Mouse (Mus musculus) stomach, embryonic 16.5 days (tissue): Measurements from ENCODE around the gene Psip1. TPM values are rescaled to one million over a fixed set of nuclear protein-coding genes. Genes with fewer than 3 reads are reported as not detected.

ENCODE experiments used
- ATAC-seq: fragments of 200-750 bp; cut with Nextera tagmentation; 2 replicates; pipeline ENCODE4 v1.8.0; 2017; ENCODE audit warnings: moderate number of reproducible peaks, moderate TSS enrichment; ENCODE audit not compliant: insufficient read depth, low FRiP score
- H3K27ac ChIP-seq: fragments of 300-500 bp; sonication (generic); 2 replicates; pipeline ENCODE4 v1.5.1; 2014; ENCODE audit warnings: low read length
- H3K27me3 ChIP-seq: fragments of 300-500 bp; sonication (generic); 2 replicates; pipeline ENCODE4 v1.6.1; 2014; ENCODE audit warnings: low read length, control low read depth, mixed read lengths; ENCODE audit not compliant: control insufficient read depth, insufficient read depth
- H3K36me3 ChIP-seq: fragments of 300-500 bp; sonication (generic); 2 replicates; pipeline ENCODE4 v1.6.1; 2014; ENCODE audit warnings: low read length; ENCODE audit not compliant: control insufficient read depth, insufficient read depth
- H3K4me1 ChIP-seq: fragments of 300-500 bp; sonication (generic); 2 replicates; pipeline ENCODE4 v1.6.1; 2014; ENCODE audit warnings: low read length, control low read depth, mixed read lengths; ENCODE audit not compliant: control insufficient read depth, insufficient read depth
- H3K4me2 ChIP-seq: fragments of 300-500 bp; sonication (generic); 2 replicates; pipeline ENCODE4 v1.6.1; 2014; ENCODE audit warnings: low read depth, low read length, mixed read lengths
- H3K4me3 ChIP-seq: fragments of 300-500 bp; sonication (generic); replicated peaks from 2 replicates; pipeline ENCODE4 v1.5.1; 2014; ENCODE audit warnings: mild to moderate bottlenecking, low read length
- H3K9ac ChIP-seq: fragments of 300-500 bp; sonication (generic); 2 replicates; pipeline ENCODE4 v1.6.1; 2014; ENCODE audit warnings: low read length
- H3K9me3 ChIP-seq: fragments of 300-500 bp; sonication (generic); replicated peaks from 2 replicates; pipeline ENCODE4 v1.6.1; 2016; ENCODE audit warnings: low read length, control low read depth; ENCODE audit not compliant: control insufficient read depth
- WGBS: fragments of 180-500 bp; shearing (Covaris S2); extraction: QIAGEN DNeasy Blood & Tissue Kit; methylation state at CpG from one replicate; pipeline ENCODE4 v1.1.7; 2014; 5-methylcytosine and 5-hydroxymethylcytosine counted together
- polyA plus RNA-seq: library from polyadenylated mRNA; unstranded; fragments of >200 nt; fragmentation: Nextera tagmentation; extraction: Ambion mirVana; gene quantifications from 2 replicates; pipeline ENCODE4 v1.2.1, GENCODE M21; 2015

Gene Psip1
- polyA plus RNA-seq, 1 experiment from 2014 or later = 72.9 TPM

DNA sequence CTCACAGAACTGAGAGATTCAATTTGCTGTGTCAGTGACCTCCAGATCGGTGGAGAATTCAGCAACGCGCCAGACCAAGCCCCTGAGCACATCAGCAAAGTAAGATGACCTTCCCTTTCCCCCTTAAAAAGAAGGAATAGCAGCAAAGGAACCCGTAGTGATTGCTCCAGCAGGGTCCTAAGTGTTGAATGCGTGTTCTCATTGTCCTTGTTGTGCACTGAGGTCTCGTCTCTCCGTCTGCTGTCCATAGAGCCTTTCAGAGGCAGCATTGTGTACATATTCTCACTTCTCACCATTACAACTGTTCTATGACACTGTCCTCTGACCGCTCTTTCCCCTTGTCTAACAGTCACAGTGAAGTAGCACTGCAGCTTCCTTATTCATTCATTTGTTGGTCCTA lies 49.9 kb downstream of the Psip1 start:
- H3K27ac ChIP-seq = no peak overlapping the region
- H3K4me3 ChIP-seq = no peak overlapping the region
- no peak overlapping the region for H3K9ac ChIP-seq
- no peaks in the 10 kb centered on the region for H3K9me3 ChIP-seq
- H3K4me2 ChIP-seq = no peak overlapping the region
- WGBS = 94% methylated on average over 8 of the region's 8 CpGs
- no peaks in the 10 kb centered on the region for H3K4me1 ChIP-seq
- peaks cover 30% of the 10 kb centered on the region for H3K36me3 ChIP-seq
- H3K27me3 ChIP-seq = no peaks in the 10 kb centered on the region
- ATAC-seq = no peak

- Histone ChIP-seq H3K4me2 (no peak overlapping the region), H3K9me3 (no peaks in the 10 kb centered on the region), H3K27ac (no peak overlapping the region), H3K4me1 (no peaks in the 10 kb centered on the region), H3K4me3 (no peak overlapping the region), H3K36me3 (peaks cover 41% of the 10 kb centered on the region; the same call in 1 of the 2 replicates), H3K9ac (no peak overlapping the region), H3K27me3 (no peaks in the 10 kb centered on the region)
- ATAC-seq = no peak
- 87% methylated on average over 6 of the region's 6 CpGs for WGBS
Measured at GRCm38 (mm10) chr4:83432901-83433300, 53.4 kb downstream of the Psip1 start.

DNA sequence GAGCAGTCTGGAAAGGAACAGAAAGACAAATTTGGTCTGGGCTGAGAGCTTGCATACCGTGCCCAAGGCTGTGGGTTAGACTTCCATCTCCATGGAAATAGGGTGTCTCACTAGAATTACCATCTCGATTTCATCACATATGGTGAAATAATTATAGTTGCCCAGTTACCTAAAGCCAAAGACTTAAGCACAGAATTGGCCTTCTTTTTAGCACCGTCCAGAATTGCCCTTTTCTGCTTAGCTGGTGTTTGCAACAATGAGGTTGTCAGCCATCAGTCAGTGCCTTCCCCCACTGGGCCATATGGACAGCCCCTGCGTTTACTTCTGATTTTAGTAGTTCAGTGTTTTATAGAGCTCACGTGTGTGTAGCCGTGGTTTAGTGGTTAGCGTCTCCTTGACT lies 54.3 kb downstream of the Psip1 start:
- Histone ChIP-seq H3K27me3 (no peaks in the 10 kb centered on the region), H3K9ac (no peak overlapping the region), H3K36me3 (peaks cover 39% of the 10 kb centered on the region; the same call in 1 of the 2 replicates), H3K9me3 (no peaks in the 10 kb centered on the region), H3K4me1 (no peaks in the 10 kb centered on the region), H3K27ac (no peak overlapping the region), H3K4me2 (no peak overlapping the region), H3K4me3 (no peak overlapping the region)
- ATAC-seq = no peak
- 93% methylated on average over 7 of the region's 7 CpGs for WGBS

- Histone ChIP-seq H3K4me3 (no peak overlapping the region), H3K9me3 (no peaks in the 10 kb centered on the region), H3K4me1 (no peaks in the 10 kb centered on the region), H3K36me3 (peaks cover 31% of the 10 kb centered on the region), H3K27ac (no peak overlapping the region), H3K27me3 (no peaks in the 10 kb centered on the region), H3K4me2 (no peak overlapping the region), H3K9ac (no peak overlapping the region)
- ATAC-seq = no peak
- 93% methylated on average over 4 of the region's 4 CpGs for WGBS
Measured at GRCm38 (mm10) chr4:83428845-83429244, 57.4 kb downstream of the Psip1 start.

GRCm38 (mm10) chr4:83427696-83428095 lies 58.6 kb downstream of the Psip1 start:
- Histone ChIP-seq H3K36me3 (peaks cover 32% of the 10 kb centered on the region), H3K4me2 (no peak overlapping the region), H3K4me1 (no peaks in the 10 kb centered on the region), H3K27me3 (no peaks in the 10 kb centered on the region), H3K9ac (no peak overlapping the region), H3K27ac (no peak overlapping the region), H3K9me3 (no peaks in the 10 kb centered on the region), H3K4me3 (no peak overlapping the region)
- ATAC-seq = no peak
- 93% methylated on average over 8 of the region's 8 CpGs for WGBS

DNA sequence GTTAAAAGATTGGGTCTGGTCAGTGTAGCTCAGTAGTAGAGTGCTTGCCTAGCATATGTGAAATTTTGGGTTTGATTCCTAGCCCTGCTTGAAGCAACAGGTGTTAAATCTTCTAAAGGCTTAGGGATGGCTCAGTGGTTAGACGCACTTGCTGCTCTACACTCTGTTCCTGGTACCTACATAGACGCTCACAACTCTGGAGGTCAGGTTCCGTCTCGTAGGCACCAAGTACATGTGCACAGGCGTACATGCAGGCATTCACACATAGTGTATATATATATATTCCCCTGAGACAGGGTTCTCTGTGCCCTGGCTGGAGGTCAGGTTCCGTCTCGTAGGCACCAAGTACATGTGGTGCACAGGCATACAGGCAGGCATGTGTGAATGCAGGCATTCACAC lies 59.1 kb downstream of the Psip1 start:
- Histone ChIP-seq H3K9me3 (no peaks in the 10 kb centered on the region), H3K4me1 (no peaks in the 10 kb centered on the region), H3K27ac (no peak overlapping the region), H3K4me2 (no peak overlapping the region), H3K27me3 (no peaks in the 10 kb centered on the region), H3K4me3 (no peak overlapping the region), H3K9ac (no peak overlapping the region), H3K36me3 (peaks cover 29% of the 10 kb centered on the region)
- WGBS = 95% methylated on average over 7 of the region's 7 CpGs
- no peak for ATAC-seq

DNA sequence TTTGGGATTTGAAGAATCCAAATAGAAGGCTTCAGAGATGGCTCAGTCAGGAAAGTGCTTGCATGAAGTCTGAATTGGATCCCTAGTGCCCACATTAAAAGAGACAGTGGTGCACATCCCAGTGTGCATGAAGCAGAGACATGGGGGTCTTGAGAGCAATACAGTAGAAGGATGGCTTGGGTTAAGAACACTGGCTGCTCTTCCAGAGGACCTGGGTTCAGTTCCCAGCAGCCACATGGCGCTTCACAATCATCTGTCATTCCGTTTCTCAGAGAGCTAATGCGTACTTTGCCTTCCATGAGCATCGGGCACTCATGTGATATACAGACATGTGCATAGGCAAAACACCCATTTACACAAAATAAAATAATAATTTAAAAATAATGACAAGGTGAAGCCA lies 61.1 kb downstream of the Psip1 start:
- H3K4me2 ChIP-seq = no peak overlapping the region
- H3K36me3 ChIP-seq = peaks cover 29% of the 10 kb centered on the region
- no peak overlapping the region for H3K4me3 ChIP-seq
- no peaks in the 10 kb centered on the region for H3K27me3 ChIP-seq
- ATAC-seq = no peak
- no peak overlapping the region for H3K27ac ChIP-seq
- 94% methylated on average over 4 of the region's 4 CpGs for WGBS
- H3K9me3 ChIP-seq = no peaks in the 10 kb centered on the region
- H3K4me1 ChIP-seq = no peaks in the 10 kb centered on the region
- no peak overlapping the region for H3K9ac ChIP-seq

DNA sequence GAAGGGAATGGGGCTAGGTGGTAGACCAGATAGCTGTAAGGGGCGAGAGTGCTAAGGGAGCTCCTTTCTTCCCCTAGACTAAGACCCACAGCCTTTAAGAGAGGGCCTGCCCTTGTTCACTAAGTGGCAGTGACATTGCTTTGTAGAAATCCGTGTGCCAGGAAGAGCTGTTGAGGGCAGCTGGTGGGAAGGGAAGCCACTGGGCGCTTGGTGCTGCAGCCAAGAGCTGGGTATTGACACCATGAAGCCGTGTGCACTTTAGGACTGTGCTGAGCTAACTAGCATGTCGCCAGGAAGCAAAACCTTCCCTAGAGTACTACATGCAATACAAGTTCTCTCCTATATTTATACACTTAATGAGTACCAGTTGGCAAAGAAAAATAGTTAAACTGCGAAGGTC lies 62.6 kb downstream of the Psip1 start:
- Histone ChIP-seq H3K36me3 (peaks cover 25% of the 10 kb centered on the region), H3K4me3 (no peak overlapping the region), H3K4me1 (peaks cover 7% of the 10 kb centered on the region), H3K27ac (no peak overlapping the region), H3K9ac (no peak overlapping the region), H3K27me3 (no peaks in the 10 kb centered on the region), H3K9me3 (no peaks in the 10 kb centered on the region), H3K4me2 (no peak overlapping the region)
- 97% methylated on average over 6 of the region's 6 CpGs for WGBS
- ATAC-seq = no peak

GRCm38 (mm10) chr4:83418781-83419180 lies 67.5 kb downstream of the Psip1 start:
- H3K36me3 ChIP-seq = peaks cover 1% of the 10 kb centered on the region
- H3K27me3 ChIP-seq = no peaks in the 10 kb centered on the region
- H3K4me1 ChIP-seq = peaks cover 13% of the 10 kb centered on the region
- no peak overlapping the region for H3K27ac ChIP-seq
- WGBS = 52% methylated on average over 2 of the region's 2 CpGs
- peak overlapping the region; percentile 94 for H3K4me3 ChIP-seq
- H3K9ac ChIP-seq = peak overlapping the region; percentile 93
- H3K9me3 ChIP-seq = no peaks in the 10 kb centered on the region
- peak overlapping the region; percentile 84 for H3K4me2 ChIP-seq
- ATAC-seq = no peak

GRCm38 (mm10) chr4:83417820-83418186 lies 68.5 kb downstream of the Psip1 start:
- Histone ChIP-seq H3K9ac (peak overlapping the region; percentile 93), H3K4me1 (peaks cover 13% of the 10 kb centered on the region), H3K4me2 (peak overlapping the region; percentile 84), H3K27ac (peak overlapping the region; percentile 76), H3K27me3 (no peaks in the 10 kb centered on the region), H3K36me3 (no peaks in the 10 kb centered on the region), H3K4me3 (peak overlapping the region; percentile 94), H3K9me3 (no peaks in the 10 kb centered on the region)
- peak; percentile 48 for ATAC-seq
- WGBS = under 1% methylated on average over 30 of the region's 30 CpGs
